Mouse (Mus musculus): ENCODE measurements around the gene Sec31a. TPM values are rescaled to one million over a fixed set of nuclear protein-coding genes. Genes with fewer than 3 reads are reported as not detected.

Sec31a gene
- total and polyA plus RNA-seq, 3 experiments, result 61.2 to 165 TPM; not detected in 1

DNA sequence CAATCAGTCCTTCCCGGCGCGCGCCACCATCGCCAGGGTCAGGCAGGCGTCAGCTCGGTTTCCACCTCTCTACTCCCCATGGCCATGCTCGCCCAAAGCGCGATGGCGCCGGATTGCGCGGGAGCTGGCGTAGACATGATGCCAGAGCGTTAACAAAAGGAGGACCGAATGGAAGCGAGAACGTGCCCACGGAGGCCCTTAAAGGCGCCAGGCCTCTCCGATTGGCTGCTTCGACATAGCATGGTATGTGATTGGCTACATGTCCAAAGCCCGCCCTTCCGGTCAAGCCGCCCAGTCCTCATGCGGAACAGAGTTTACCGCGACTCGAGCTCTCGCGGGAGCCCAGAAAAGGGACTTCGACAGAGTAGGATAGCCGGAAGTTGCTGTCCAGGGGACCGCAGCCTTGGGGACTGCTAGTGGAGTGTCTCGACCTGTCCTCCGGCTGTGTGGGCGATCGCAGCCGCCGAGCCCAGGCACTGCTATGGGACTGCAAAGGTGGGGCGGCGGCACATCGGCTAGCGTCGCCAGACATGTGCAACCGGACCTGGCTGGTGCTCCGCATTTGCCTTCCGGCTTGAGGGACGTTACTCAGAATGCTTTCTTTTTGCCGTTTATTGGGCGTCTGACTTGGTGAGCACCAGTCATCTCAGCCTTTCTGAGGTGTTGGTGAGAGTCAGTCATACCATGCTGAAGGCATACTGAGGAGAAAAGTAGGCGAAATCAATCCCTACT is 13.5 kb upstream of the Sec31a start:
- no peaks in the 10 kb centered on the region for H3K27me3 ChIP-seq (ENCODE audit: control insufficient read depth in 1 of 2, insufficient read depth in 2 of 2, low read length in 2 of 2)
- H3K9ac ChIP-seq (ENCODE audit: control insufficient read depth, low read depth, low read length, poor library complexity, severe bottlenecking), result peak overlapping the region; percentile 91
- H3K4me1 ChIP-seq (ENCODE audit: control insufficient read depth in 1 of 2, insufficient read depth in 2 of 2, low read length in 2 of 2), result peaks cover 13 to 40% of the 10 kb centered on the region in 2 experiments
- no peaks in the 10 kb centered on the region for H3K9me3 ChIP-seq (replicated peaks; ENCODE audit: insufficient read depth, low read length)
- DNase-seq (ENCODE audit: low read depth, low spot score), result peak; percentile 99
- H3K36me3 ChIP-seq (ENCODE audit: control insufficient read depth in 1 of 2, insufficient read depth in 2 of 2, low read length in 2 of 2), result peaks cover 3 to 43% of the 10 kb centered on the region in 2 experiments; a peak in 3 of 4 replicates
- peak overlapping the region; percentile 60 to 79 for H3K4me3 ChIP-seq (ENCODE audit: control insufficient read depth in 1 of 2, insufficient read depth in 1 of 2, low read depth in 2 of 2, low read length in 2 of 2)
- H3K27ac ChIP-seq (ENCODE audit: control insufficient read depth, low read depth, low read length), result peak overlapping the region; percentile 84
- peaks cover 37% of the 10 kb centered on the region for H3K79me2 ChIP-seq (ENCODE audit: control insufficient read depth, insufficient read depth, low read length, poor library complexity)
- TF ChIP-seq BHLHE40 (IDR thresholded peaks at IDR 0.05; ENCODE audit: borderline replicate concordance, low read depth, low read length) (peak; percentile 77), MAZ (IDR thresholded peaks at IDR 0.05; ENCODE audit: low read depth, low read length) (0 out of 2 replicates have a peak, but pooled peaks have one; percentile 17), TBP (IDR thresholded peaks at IDR 0.05; ENCODE audit: low read depth, low read length) (peak; percentile 97), POLR2AphosphoS5 (IDR thresholded peaks at IDR 0.05; ENCODE audit: borderline replicate concordance, low read depth, low read length) (peak; percentile 88), RAD21 (IDR thresholded peaks at IDR 0.05; ENCODE audit: low read depth, low read length) (no peak), MYB (IDR thresholded peaks at IDR 0.05; ENCODE audit: low read depth, low read length) (no peak), KAT2A (conservative IDR thresholded peaks at IDR 0.05; ENCODE audit: low read depth, low read length) (peak; percentile 59), ETS1 (IDR thresholded peaks at IDR 0.05; ENCODE audit: low read depth, low read length) (peak; percentile 46; the same call in 1 of the 2 replicates), ZC3H11A (IDR thresholded peaks at IDR 0.05; ENCODE audit: low read depth, low read length) (no peak), SIN3A (IDR thresholded peaks at IDR 0.05; ENCODE audit: low read length) (peak; percentile 65; the same call in 1 of the 2 replicates), CHD1 (IDR thresholded peaks at IDR 0.05; ENCODE audit: low read depth, low read length) (no peak), CHD2 (IDR thresholded peaks at IDR 0.05; ENCODE audit: low read length) (peak; percentile 97), E2F4 (IDR thresholded peaks at IDR 0.05; ENCODE audit: borderline replicate concordance, low read depth, low read length) (0 out of 2 replicates have a peak, but pooled peaks have one; percentile 82), TAL1 (IDR thresholded peaks at IDR 0.05; ENCODE audit: low read length) (no peak), MAX (IDR thresholded peaks at IDR 0.05; ENCODE audit: low read length) (peak; percentile 98), UBTF (IDR thresholded peaks at IDR 0.05; ENCODE audit: borderline replicate concordance, insufficient read depth, low read depth, low read length) (no peak), USF2 (IDR thresholded peaks at IDR 0.05; ENCODE audit: borderline replicate concordance in 1 of 2, insufficient read depth in 1 of 2, low read depth in 1 of 2, low read length in 2 of 2) (no peak), GABPA (IDR thresholded peaks at IDR 0.05; ENCODE audit: low read depth, low read length) (no peak), POLR2A (IDR thresholded peaks at IDR 0.05; ENCODE audit: control insufficient read depth in 1 of 2, insufficient read depth in 1 of 2, low read depth in 1 of 2, low read length in 2 of 2, poor library complexity in 1 of 2) (peak; percentile 88 to 97), GATA1 (IDR thresholded peaks at IDR 0.05; ENCODE audit: low read depth, low read length) (no peak), CTCF (IDR thresholded peaks at IDR 0.05 in 2 of 3, conservative IDR thresholded peaks at IDR 0.05 in 1 of 3; ENCODE audit: control insufficient read depth in 1 of 3, insufficient read depth in 1 of 3, low read depth in 2 of 3, low read length in 3 of 3, poor library complexity in 1 of 3, severe bottlenecking in 1 of 3) (no peak), NRF1 (IDR thresholded peaks at IDR 0.05; ENCODE audit: insufficient read depth, low read depth, low read length, poor library complexity, severe bottlenecking) (no peak), JUND (IDR thresholded peaks at IDR 0.05; ENCODE audit: low read depth, low read length) (no peak), MEF2A (IDR thresholded peaks at IDR 0.05; ENCODE audit: extremely low read depth, insufficient replicate concordance, low read depth, low read length, poor library complexity, severe bottlenecking) (no peak), EP300 (IDR thresholded peaks at IDR 0.05; ENCODE audit: low read depth in 1 of 2, low read length in 2 of 2) (peak in 1 of 2 experiments; percentile 43; a peak in 1 of 4 replicates), ELF1 (IDR thresholded peaks at IDR 0.05; ENCODE audit: low read depth, low read length) (peak; percentile 88), RCOR1 (IDR thresholded peaks at IDR 0.05; ENCODE audit: low read depth, low read length) (no peak), SMC3 (IDR thresholded peaks at IDR 0.05; ENCODE audit: low read depth, low read length) (no peak), MAFK (IDR thresholded peaks at IDR 0.05; ENCODE audit: borderline replicate concordance, low read depth, low read length) (no peak), TCF12 (IDR thresholded peaks at IDR 0.05; ENCODE audit: low read depth, low read length) (peak; percentile 67), NELFE (IDR thresholded peaks at IDR 0.05; ENCODE audit: low read depth, low read length) (peak; percentile 94), USF1 (IDR thresholded peaks at IDR 0.05; ENCODE audit: low read depth, low read length) (no peak), MXI1 (IDR thresholded peaks at IDR 0.05; ENCODE audit: low read depth, low read length) (peak; percentile 81), MYC (IDR thresholded peaks at IDR 0.05; ENCODE audit: low read depth, low read length) (peak; percentile 99), ZKSCAN1 (IDR thresholded peaks at IDR 0.05; ENCODE audit: low read depth, low read length) (no peak), HCFC1 (IDR thresholded peaks at IDR 0.05; ENCODE audit: low read depth, low read length) (peak; percentile 86)
